Mouse (Mus musculus) olfactory bulb, adult 2 months (tissue): ENCODE measurements around the gene Nrxn2. TPM values are rescaled to one million over a fixed set of nuclear protein-coding genes. Genes with fewer than 3 reads are reported as not detected.

Experiments
- H3K27ac ChIP-seq: fragments of 200-500 bp; 2 replicates; pipeline ENCODE4 v1.5.1; 2012; ENCODE audit warnings: low read depth, low read length; ENCODE audit not compliant: insufficient read depth
- H3K4me1 ChIP-seq: fragments of 200-500 bp; 2 replicates; pipeline ENCODE4 v1.6.1; 2012; ENCODE audit warnings: low read length; ENCODE audit not compliant: control insufficient read depth, insufficient read depth
- H3K4me3 ChIP-seq: fragments of 200-500 bp; 2 replicates; pipeline ENCODE4 v1.5.1; 2012; ENCODE audit warnings: mild to moderate bottlenecking, low read depth, low read length, moderate library complexity; ENCODE audit not compliant: insufficient read depth
- CTCF ChIP-seq: fragments of 200-500 bp; IDR thresholded peaks from 2 replicates; pipeline ENCODE4 v1.5.1; 2012; ENCODE audit warnings: low read depth, mild to moderate bottlenecking, low read length, moderate library complexity; ENCODE audit not compliant: insufficient read depth
- POLR2A ChIP-seq: fragments of 200-500 bp; IDR thresholded peaks from 2 replicates; pipeline ENCODE4 v1.6.1; 2012; ENCODE audit warnings: mild to moderate bottlenecking, low read depth, low read length, moderate library complexity; ENCODE audit not compliant: insufficient read depth
- WGBS: fragments of 180-500 bp; shearing (Covaris S2); methylation state at CpG from one replicate; pipeline ENCODE4 v1.1.7; 2018; 5-methylcytosine and 5-hydroxymethylcytosine counted together
- polyA plus RNA-seq: library from polyadenylated mRNA; stranded (reverse); fragments of >200 nt; gene quantifications from 2 replicates; pipeline ENCODE4 v1.2.4, GENCODE M21; 2012; ENCODE audit warnings: low replicate concordance; ENCODE audit not compliant: missing spikeins, insufficient read depth, insufficient read length

Gene Nrxn2
- polyA plus RNA-seq, 1 experiment, result 263 TPM

GRCm38 (mm10) chr19:6551215-6551614 lies 132.7 kb downstream of the Nrxn2 start:
- no peak overlapping the region for H3K4me3 ChIP-seq
- TF ChIP-seq POLR2A (no peak), CTCF (no peak)
- no peak overlapping the region for H3K27ac ChIP-seq
- 72% methylated on average over 4 of the region's 4 CpGs for WGBS
- H3K4me1 ChIP-seq, result peaks cover 23% of the 10 kb centered on the region

GRCm38 (mm10) chr19:6552302-6553028 lies 133.9 kb downstream of the Nrxn2 start:
- H3K27ac ChIP-seq, result no peak overlapping the region
- no peak overlapping the region for H3K4me3 ChIP-seq
- H3K4me1 ChIP-seq, result peaks cover 23% of the 10 kb centered on the region
- WGBS, result 89% methylated on average over 3 of the region's 4 CpGs
- TF ChIP-seq CTCF, result peak; percentile 60
- TF ChIP-seq POLR2A, result no peak

GRCm38 (mm10) chr19:6553174-6553573 lies 134.6 kb downstream of the Nrxn2 start:
- no peak overlapping the region for H3K27ac ChIP-seq
- H3K4me1 ChIP-seq, result peaks cover 18% of the 10 kb centered on the region
- TF ChIP-seq POLR2A (no peak), CTCF (no peak)
- H3K4me3 ChIP-seq, result no peak overlapping the region
- WGBS, result 85% methylated on average over 5 of the region's 5 CpGs

- WGBS, result 64% methylated on average over 8 of the region's 8 CpGs
Measured at GRCm38 (mm10) chr19:6553819-6554582, 135.5 kb downstream of the Nrxn2 start.

GRCm38 (mm10) chr19:6559576-6559975 lies 141.0 kb downstream of the Nrxn2 start:
- no peak overlapping the region for H3K27ac ChIP-seq
- TF ChIP-seq CTCF (no peak), POLR2A (no peak)
- H3K4me3 ChIP-seq, result no peak overlapping the region
- H3K4me1 ChIP-seq, result no peaks in the 10 kb centered on the region
- WGBS, result 83% methylated on average over 4 of the region's 4 CpGs

More at GRCm38 (mm10) chr19:6553819-6554582, 135.5 kb downstream of the Nrxn2 start:
- H3K27ac ChIP-seq, result no peak overlapping the region
- no peak for TF ChIP-seq CTCF
- TF ChIP-seq POLR2A, result no peak
- peaks cover 12% of the 10 kb centered on the region for H3K4me1 ChIP-seq
- no peak overlapping the region for H3K4me3 ChIP-seq

- TF ChIP-seq POLR2A (no peak), CTCF (no peak)
Measured at GRCm38 (mm10) chr19:6560246-6560815, 141.8 kb downstream of the Nrxn2 start.

GRCm38 (mm10) chr19:6565136-6565535 lies 146.6 kb downstream of the Nrxn2 start:
- TF ChIP-seq CTCF (no peak), POLR2A (no peak)
- peaks cover 10% of the 10 kb centered on the region for H3K4me1 ChIP-seq
- no peak overlapping the region for H3K27ac ChIP-seq
- no peak overlapping the region for H3K4me3 ChIP-seq
- 91% methylated on average over 6 of the region's 6 CpGs for WGBS

More at GRCm38 (mm10) chr19:6560246-6560815, 141.8 kb downstream of the Nrxn2 start:
- Histone ChIP-seq H3K4me1 (no peaks in the 10 kb centered on the region), H3K4me3 (no peak overlapping the region), H3K27ac (no peak overlapping the region)
- WGBS, result 66% methylated on average over 7 of the region's 7 CpGs

- 48% methylated on average over 2 of the region's 2 CpGs for WGBS
- Histone ChIP-seq H3K4me1 (peaks cover 13% of the 10 kb centered on the region), H3K27ac (no peak overlapping the region), H3K4me3 (no peak overlapping the region)
- no peak for TF ChIP-seq CTCF
- TF ChIP-seq POLR2A, result no peak
Measured at GRCm38 (mm10) chr19:6566450-6566849, 147.9 kb downstream of the Nrxn2 start.

GRCm38 (mm10) chr19:6569021-6569420 lies 150.5 kb downstream of the Nrxn2 start:
- Histone ChIP-seq H3K4me1 (peaks cover 13% of the 10 kb centered on the region), H3K4me3 (no peak overlapping the region), H3K27ac (no peak overlapping the region)
- 95% methylated on average over 5 of the region's 5 CpGs for WGBS
- TF ChIP-seq POLR2A, result no peak
- TF ChIP-seq CTCF, result no peak
